Mouse (Mus musculus): ENCODE results near the gene Olfr597.
"Not testable (repeated sequence)": the region's sequence is repeated elsewhere in the genome, so short reads cannot be mapped to it uniquely, and the experiment has no call there.

Gene Olfr597

GRCm38 (mm10) chr7:103316015-103316414 is at the start of gene Olfr597:
Olfr597 (plus strand) TSS chr7:103316315.
- not testable (repeated sequence) for DNase-seq (ENCODE audit: low spot score in 2 of 2)

GRCm38 (mm10) chr7:103305348-103305747 is 10.8 kb upstream of the Olfr597 start, which contains the start of gene Olfr596:
Olfr596 (plus strand) TSS chr7:103305648.
- DNase-seq (ENCODE audit: low spot score in 2 of 2), result not testable (repeated sequence)

DNA sequence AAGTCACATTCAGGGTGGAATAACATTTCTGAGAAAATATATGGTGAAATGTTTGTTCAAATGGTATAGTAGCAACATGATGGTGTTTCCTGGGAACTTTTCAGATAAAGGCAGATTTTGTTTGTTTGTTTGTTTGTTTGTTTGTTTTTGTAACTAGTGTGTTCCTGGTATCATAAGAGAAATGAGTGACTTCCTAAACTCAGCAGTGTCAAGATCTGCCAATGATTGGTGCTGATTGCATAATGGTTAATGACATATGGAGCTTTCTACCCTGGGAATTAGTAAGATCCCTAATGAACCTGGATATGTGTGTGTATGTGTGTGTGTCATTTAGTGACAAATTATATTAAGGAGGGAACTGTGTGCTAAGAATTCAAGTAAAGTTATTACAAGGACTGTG is 7.2 kb downstream of the Olfr597 start, which contains the start of gene Olfr598:
Olfr598 (plus strand) TSS at position 301 of the 400 bp plus-strand sequence.
- DNase-seq (ENCODE audit: low spot score in 2 of 2), result no peak

GRCm38 (mm10) chr7:103335617-103336016 is 19.5 kb downstream of the Olfr597 start, which contains the start of gene Olfr599:
Olfr599 (plus strand) TSS chr7:103335917.
- DNase-seq (ENCODE audit: low spot score in 2 of 2), result no peak

DNA sequence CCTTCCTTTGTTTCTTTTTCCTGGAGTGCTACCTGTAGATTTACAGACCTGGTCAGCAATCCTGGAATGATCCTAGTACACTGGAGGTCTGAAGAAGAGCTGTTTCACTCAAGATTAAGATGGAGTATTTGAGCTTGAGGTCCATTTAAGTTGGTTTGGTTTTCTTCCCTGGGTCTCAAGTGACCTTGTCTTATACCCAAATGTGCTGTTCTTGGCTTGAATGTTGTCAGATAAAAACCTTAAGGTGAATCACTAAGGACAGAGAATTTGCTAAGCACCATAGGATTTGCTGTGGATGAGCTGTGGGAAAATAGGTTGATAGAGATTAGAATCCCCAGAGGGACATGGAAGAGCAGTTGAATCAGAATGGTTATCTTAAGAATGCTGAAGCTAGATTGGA is 33.5 kb downstream of the Olfr597 start, which contains the start of gene Olfr600:
Olfr600 (minus strand) TSS at position 101 of the 400 bp plus-strand sequence.
- no peak for DNase-seq (ENCODE audit: low spot score in 2 of 2)

DNA sequence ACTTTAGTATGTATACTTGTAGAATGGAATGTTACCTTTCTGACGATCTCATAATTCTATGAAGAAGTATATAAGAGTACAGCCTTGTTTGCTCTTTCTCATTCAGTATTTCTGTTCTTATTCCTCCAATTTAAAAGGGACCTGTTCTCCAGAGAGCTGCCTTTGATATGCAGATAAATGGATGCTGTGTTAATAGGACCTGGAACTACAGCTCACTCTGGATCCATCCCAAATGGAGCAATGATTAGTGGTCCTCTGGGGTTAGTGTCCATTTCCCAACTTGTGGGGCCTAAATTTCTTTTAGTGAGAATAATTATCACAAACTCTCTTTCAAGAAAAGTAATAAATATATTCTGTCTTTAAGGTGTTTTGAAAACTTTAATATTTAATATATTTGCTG is 46.4 kb downstream of the Olfr597 start, which contains the start of gene Olfr601:
Olfr601 (minus strand) TSS at position 101 of the 400 bp plus-strand sequence.
- no peak for DNase-seq (ENCODE audit: low spot score in 2 of 2)

Measured in spleen, postnatal 36 days (tissue).